In the genomic region with DNA sequence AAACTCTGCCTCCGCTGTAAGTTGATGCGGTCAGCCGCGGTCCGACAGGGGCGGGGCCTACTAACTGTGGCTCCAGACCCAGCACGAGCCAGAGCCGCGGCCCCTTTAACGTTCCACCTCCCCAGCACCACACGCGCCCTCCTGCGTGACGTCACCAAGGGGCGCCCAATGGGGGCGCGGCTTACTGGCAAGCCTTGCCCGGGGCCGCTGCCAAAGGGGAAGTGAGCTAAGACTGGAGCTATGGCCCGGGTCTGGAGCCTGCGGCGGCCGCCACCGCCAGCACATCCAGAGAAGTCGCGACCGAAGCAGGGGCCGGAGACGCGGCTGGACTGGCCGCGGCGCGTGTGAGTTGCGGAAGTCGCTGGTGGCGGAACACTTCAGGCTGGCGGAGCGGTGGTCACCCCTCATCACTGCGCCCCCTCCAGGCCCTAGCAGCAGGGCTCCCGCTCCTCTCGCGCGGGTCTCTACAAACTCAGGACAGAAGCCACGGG, we compare ENCODE assay signal across 7 mouse cellular contexts. TPM values are rescaled to one million over a fixed set of nuclear protein-coding genes. Genes with fewer than 3 reads are reported as not detected.
DNase-seq lines count a peak whose midpoint lies in the region; ATAC-seq lines count a peak whose summit lies in the region.

A gene (plus strand): TSS at position 194 of the 491 bp plus-strand sequence.

- peak within 1 kb of the TSS; percentile 67 for H3K4me2 ChIP-seq in intestine, embryonic 16.5 days (ENCODE audit: low read depth, low read length)
- H3K4me2 ChIP-seq in midbrain, embryonic 11.5 days, result peak within 1 kb of the TSS; percentile 84

- H3K9me3 ChIP-seq in intestine, embryonic 16.5 days (ENCODE audit: control insufficient read depth, low read length), result no peaks in the 10 kb centered on the region
- no peaks in the 10 kb centered on the region for H3K9me3 ChIP-seq in midbrain, embryonic 11.5 days (ENCODE audit: control insufficient read depth, low read length)

- ATAC-seq in intestine, embryonic 16.5 days, result peak; percentile 99
- peak; percentile 100 for ATAC-seq in midbrain, embryonic 11.5 days (ENCODE audit: low FRiP score)

- intact Hi-C loops in left cerebral cortex, postnatal 36 days (cut with DNase I), result loop anchor here (10.0 kb wide), 1 partner anchor 217 kb away; no protein-coding TSS in a partner anchor

- H3K4me1 ChIP-seq in intestine, embryonic 16.5 days (ENCODE audit: control insufficient read depth, insufficient read depth, low read length), result peaks cover 12% of the 10 kb centered on the region
- H3K4me1 ChIP-seq in midbrain, embryonic 11.5 days (ENCODE audit: control insufficient read depth, insufficient read depth, low read length), result peaks cover 14% of the 10 kb centered on the region

- H3K9ac ChIP-seq in intestine, embryonic 16.5 days (ENCODE audit: low read depth, low read length), result peak within 1 kb of the TSS; percentile 87
- peak within 1 kb of the TSS; percentile 85 for H3K9ac ChIP-seq in midbrain, embryonic 11.5 days (ENCODE audit: low read length)

- no peaks in the 10 kb centered on the region for H3K27me3 ChIP-seq in intestine, embryonic 16.5 days (replicated peaks; ENCODE audit: control insufficient read depth, insufficient read depth, low read length)
- H3K27me3 ChIP-seq in midbrain, embryonic 11.5 days (ENCODE audit: control insufficient read depth, insufficient read depth, low read length), result no peaks in the 10 kb centered on the region

- H3K4me3 ChIP-seq in intestine, embryonic 16.5 days (ENCODE audit: low read length), result peak within 1 kb of the TSS; percentile 80
- peak within 1 kb of the TSS; percentile 84 for H3K4me3 ChIP-seq in midbrain, embryonic 11.5 days (ENCODE audit: low read depth, low read length)

- peak; percentile 98 for DNase-seq in adrenal gland, adult 8-10 months
- peak; percentile 99 for DNase-seq in embryo, embryonic 9.5 days (ENCODE audit: extremely low spot score)
- DNase-seq in gastrocnemius, postnatal 4 days (ENCODE audit: low spot score in 2 of 2), result peak; percentile 98
- peak; percentile 97 for DNase-seq in left cerebral cortex, postnatal 36 days (ENCODE audit: low spot score in 2 of 2)
- DNase-seq in midbrain, embryonic 11.5 days (ENCODE audit: low spot score, missing footprints), result peak; percentile 100
- DNase-seq in skeletal muscle tissue, adult 2 months (ENCODE audit: low read depth, low spot score), result peak; percentile 96

- peak within 1 kb of the TSS; percentile 89 for H3K27ac ChIP-seq in intestine, embryonic 16.5 days (ENCODE audit: low read length)
- peak within 1 kb of the TSS; percentile 78 for H3K27ac ChIP-seq in midbrain, embryonic 11.5 days (ENCODE audit: low read depth, low read length)

- H3K36me3 ChIP-seq in intestine, embryonic 16.5 days (ENCODE audit: control insufficient read depth, insufficient read depth, low read length), result 0 out of 2 replicates have a peak, but pooled peaks cover 4% of the 10 kb centered on the region
- H3K36me3 ChIP-seq in midbrain, embryonic 11.5 days (ENCODE audit: control insufficient read depth, insufficient read depth, low read length), result no peaks in the 10 kb centered on the region

- under 1% methylated on average over 45 of the region's 45 CpGs for WGBS in intestine, embryonic 16.5 days
- 0% methylated on average over 45 of the region's 45 CpGs for WGBS in midbrain, embryonic 11.5 days

RNA-seq across cellular contexts. Expression of the gene that starts here (rescaled TPM):
- total RNA-seq in adrenal gland, adult 8-10 months (2022), result 100 to 1,000 TPM in 2 of 4 experiments, 10 to 100 TPM in 2; 80.9 to 113 (median 100) TPM
- 10 to 100 TPM; 36.5 to 40.3 TPM for total RNA-seq in gastrocnemius, postnatal 4 days (2021)
- polyA plus RNA-seq in intestine, embryonic 16.5 days (2015; fragmentation: Nextera tagmentation; extraction: Ambion mirVana), result 32.9 and 33.3 TPM in 2 replicates
- total RNA-seq in left cerebral cortex, postnatal 36 days (2021), result 10 to 100 TPM; 52.1 to 55.5 TPM
- polyA plus RNA-seq in midbrain, embryonic 11.5 days (2014; fragmentation: Nextera tagmentation; extraction: Ambion mirVana), result 42.8 and 46.4 TPM in 2 replicates

Comparison
In these comparisons a context has a peak if more than half of its experiments do, and no peak if none do; other contexts are left out.
1. Peak in every context shown above with its lines: DNase-seq, ATAC-seq, H3K4me3 ChIP-seq and H3K27ac ChIP-seq.